Mouse (Mus musculus): Measurements from ENCODE around the gene Ddc.

Ddc gene

DNA sequence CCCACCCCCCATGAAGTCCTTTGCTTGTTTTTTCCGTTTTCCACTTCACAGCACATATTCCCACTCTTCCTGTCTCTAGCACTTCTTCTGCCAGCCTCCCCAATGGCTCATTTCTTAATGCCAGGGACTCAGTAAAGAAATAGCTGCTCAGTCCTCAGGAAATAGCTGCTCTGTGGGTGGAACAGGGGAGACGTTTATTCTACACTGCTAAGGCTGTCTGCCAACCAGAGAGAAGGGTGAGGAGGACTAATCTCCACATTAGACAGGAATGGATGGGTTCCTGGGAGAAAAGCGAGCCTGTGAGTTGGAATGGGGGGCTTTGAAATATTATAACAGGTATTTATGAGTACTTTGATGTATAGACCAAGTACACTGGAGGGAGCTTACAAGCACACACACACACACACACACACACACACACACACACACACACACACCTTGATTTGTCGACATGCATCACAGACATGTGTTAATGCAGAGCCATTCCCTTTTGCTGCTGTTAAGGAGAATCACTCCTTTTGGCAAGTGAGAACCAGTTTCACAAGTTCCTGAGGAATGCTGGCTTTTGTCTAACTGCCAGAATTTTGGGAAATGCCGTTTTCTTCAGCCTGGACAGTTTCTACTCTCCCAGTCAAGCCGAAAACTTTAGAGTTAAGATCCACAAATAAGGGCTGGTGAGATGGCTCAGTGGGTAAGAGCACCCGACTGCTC lies 9.9 kb upstream of the Ddc start:
- no peak for DNase-seq (ENCODE audit: extremely low spot score, low read depth, low spot score)

DNA sequence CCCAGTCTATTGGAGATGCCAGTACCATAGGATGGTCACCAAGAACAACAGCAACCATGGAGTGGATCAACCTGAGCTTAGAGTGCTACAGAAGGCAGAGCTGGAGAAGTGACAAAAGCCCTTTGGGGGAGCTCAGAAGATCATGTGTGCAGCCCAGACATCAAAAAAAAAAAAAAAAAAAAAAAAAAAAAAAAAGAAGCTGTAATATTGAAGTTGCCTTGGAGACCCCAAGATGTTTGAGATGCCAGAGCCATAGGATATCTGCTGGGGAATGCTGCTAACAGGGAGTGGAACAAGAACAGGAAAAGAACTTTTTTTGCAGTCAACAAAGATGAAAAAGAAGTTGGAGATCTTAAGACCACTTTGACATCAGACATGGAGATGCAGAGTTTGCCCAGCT lies 7.6 kb upstream of the Ddc start:
- DNase-seq (ENCODE audit: extremely low spot score, low read depth, low spot score): no peak

DNA sequence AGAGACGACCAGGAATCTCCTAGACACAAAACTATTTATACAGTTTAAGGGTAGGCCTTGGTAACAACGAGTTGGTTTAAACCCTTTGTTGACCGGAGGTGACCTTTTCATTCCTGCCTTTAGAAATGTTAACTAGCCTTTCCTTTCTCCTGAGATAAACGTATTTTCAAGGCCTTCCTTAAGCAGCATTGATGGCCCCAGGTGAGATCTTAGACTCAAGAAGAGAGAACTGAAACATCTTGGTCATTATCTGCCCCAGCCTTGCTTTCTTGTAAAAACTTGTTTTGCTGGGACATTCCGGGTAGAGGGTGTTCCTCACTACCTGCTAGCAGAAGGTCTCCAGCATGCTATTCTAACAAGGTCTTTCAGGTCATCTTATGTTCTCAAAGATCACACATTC lies 7.1 kb upstream of the Ddc start:
- no peak for DNase-seq (ENCODE audit: extremely low spot score, low read depth, low spot score)

DNA sequence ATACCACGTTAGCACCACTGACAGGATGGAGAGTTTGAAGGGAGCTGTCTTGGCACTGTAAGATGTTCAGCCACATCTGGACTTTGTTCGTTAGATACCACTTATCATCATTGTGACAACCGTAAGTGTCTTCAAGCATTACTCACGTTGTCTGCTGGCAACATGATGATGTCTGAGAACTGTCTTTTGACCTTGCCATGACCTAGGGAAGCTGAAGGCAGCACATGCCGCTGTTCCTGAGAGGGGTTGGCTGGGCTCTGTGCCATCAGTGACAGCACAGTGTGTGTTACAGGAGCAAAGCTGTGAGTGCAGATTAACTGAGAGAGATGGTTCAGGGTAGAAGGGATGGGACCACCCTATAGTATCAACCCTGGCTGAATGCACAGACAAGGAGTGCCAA lies 3.6 kb upstream of the Ddc start:
- DNase-seq (ENCODE audit: extremely low spot score, low read depth, low spot score): no peak

DNA sequence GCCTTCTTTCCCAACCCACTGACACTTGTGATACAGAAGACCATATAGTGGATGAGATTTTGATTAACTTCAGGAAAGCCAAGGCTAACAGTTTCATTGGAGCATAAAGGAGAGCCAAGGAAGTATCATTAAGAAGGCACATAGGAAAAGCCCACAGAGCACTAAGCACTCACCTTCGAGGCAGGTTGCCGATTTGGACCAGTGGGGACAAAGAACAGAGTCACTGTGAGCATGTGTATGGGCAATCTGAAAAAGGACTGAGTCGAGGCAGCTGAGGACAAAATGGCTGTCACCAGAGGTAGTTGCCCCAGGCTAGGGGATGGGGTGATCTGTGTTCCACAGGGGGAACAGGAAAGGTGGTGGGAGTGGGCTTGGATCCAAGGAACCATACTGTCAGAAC lies 552 bp upstream of the Ddc start:
- no peak for DNase-seq (ENCODE audit: extremely low spot score, low read depth, low spot score)

DNA sequence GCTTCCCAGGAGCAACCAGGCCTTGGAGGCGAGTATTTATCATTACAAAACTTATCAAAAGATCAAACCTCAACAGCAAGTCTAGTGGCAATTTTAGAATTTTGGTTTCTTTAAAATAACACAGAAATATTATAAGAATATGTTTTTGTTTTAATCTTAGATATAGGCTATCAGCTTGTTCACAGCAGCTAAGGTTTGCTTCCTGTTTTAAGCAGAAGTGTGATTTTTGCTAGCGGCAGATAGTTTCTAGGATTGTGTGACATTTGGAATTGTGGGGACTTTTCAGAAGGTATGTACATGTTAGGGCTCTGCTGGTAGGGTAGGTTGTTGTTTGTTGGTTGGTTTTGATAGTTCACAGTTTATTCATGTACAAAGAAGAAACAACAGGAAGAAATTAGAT lies 2.5 kb downstream of the Ddc start:
- DNase-seq (ENCODE audit: extremely low spot score, low read depth, low spot score): no peak

DNA sequence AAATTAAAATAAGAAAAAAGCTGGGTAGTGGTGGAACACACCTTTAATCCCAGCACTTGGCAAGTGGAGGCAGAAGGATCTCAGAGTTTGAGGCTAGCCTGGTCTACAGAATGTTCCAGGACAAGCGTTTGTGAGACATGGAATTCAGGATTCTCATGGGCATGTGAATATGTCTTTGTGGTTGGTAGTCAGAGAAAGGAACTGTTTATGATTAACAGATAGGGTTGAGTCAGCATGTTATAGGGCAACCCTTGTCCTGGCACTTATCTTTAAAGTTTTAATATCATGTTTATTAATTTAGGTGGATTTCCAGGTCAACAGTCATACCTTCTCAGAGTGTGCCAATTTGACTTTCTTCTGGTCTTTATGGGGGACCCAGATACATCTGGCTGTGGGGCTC lies 4.2 kb downstream of the Ddc start:
- no peak for DNase-seq (ENCODE audit: extremely low spot score, low read depth, low spot score)

DNA sequence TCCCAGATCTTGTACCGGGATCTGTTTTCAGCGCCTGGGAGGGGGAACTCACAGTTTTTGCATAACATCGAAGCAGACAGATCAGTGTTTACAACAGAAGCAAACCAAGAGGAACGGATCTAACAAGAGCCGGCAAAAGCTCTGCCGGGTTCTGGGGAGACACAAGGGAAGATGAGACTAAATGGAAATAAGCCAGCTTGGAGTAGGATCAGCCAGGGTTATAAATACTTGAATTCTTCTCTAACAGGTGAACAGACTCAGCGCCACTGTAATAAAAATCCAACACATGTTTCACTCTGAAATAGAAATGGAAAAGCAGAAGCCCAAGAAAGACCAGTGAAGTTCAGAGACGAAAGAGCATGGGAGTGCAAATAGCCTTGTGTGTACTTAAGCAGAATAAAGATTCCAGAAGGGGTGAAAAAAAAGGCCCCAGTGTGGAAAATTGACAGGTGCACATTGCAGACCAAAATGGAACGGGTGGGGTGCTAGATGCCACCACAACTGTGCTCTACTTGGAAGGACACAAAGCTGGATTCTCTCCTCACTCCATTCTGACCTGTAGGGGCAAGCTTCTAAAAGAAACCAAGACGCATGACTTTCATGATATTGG lies 4.8 kb downstream of the Ddc start:
- no peak for DNase-seq (ENCODE audit: extremely low spot score, low read depth, low spot score)

DNA sequence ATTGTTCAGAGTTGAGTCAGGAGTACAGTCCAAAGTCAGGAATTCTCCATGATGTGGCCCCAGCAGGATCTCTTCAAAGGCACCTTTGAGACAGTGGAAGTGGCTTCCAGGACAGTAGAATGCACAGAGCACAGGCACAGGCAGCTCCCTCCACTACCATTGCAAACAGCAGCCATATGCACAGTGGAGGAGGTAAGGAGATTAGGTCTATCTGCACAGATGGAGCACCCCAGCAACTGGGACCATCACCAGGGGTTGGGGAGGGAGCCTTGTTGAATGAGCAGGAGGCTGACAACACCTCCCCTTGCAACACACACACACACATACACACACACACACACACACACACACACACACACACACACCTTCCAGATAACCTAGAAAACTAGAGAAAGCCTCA lies 6.1 kb downstream of the Ddc start:
- no peak for DNase-seq (ENCODE audit: extremely low spot score, low read depth, low spot score)

DNA sequence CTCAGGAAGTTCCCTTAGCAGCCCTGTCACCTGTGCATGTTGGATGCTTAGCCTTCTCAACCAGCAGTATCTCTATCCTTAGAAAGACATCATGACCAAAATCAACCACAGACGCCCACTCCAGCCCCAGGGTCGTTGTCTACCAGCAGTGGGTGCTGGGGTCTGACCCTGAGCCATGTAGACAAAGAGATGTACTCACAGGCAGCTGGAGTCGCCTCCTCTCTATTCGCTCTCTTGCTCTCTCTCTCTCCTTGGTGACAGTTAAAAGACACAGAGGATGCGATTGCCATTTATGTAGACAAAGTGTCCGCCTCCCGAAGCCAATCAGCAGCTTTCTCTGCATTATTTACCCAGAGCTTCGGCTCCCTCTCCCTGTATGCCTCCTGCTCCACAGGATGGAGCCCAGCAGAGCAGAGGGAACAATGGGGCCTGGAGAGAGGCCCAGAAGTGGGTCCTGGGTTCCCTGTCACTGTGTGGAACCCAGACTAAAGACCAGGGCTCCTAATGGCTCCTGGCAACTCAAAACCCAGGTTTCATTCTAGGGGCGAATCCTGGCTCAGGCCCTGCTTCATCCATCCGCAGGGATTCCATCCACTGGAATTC lies 7.7 kb downstream of the Ddc start:
- no peak for DNase-seq (ENCODE audit: extremely low spot score, low read depth, low spot score)

DNA sequence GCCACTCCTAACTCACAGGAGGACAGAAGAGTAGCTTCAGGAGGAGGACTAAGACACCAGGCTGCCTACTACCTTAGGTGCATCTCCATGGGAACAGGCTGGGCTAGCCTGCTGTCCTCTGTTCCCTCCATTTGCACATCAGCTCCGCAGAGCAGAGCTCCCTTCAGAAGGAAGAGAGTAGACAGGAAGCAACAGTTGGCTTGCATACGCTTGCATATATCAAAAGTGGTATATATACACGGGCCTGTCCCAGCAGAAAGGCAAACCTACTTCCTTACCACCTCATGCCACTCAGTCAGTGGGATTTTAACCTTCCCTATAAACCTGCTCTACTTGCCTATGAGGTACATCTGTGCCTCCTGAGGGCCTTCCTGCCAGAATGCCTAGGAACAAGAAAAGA lies 9.2 kb downstream of the Ddc start:
- no peak for DNase-seq (ENCODE audit: extremely low spot score, low read depth, low spot score)

DNA sequence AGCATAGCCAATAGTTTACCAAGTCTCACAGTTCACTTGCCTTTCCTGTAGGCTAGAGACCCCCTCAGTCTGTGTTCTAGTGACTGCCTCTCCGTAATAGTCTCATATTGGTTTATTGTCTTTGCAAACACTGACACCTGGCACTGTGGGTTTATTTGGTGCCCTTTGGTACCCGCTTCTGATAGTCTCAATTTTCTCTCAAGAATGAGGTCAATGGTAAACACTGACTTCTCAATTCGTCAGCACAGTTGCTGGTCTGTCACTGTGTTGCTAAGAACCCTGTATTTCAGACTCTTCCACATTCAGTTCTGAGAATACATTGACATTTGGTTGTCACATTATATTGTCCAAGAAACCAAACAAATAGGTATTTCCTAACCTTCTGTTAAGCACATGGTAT lies 9.9 kb downstream of the Ddc start:
- no peak for DNase-seq (ENCODE audit: extremely low spot score, low read depth, low spot score)

DNA sequence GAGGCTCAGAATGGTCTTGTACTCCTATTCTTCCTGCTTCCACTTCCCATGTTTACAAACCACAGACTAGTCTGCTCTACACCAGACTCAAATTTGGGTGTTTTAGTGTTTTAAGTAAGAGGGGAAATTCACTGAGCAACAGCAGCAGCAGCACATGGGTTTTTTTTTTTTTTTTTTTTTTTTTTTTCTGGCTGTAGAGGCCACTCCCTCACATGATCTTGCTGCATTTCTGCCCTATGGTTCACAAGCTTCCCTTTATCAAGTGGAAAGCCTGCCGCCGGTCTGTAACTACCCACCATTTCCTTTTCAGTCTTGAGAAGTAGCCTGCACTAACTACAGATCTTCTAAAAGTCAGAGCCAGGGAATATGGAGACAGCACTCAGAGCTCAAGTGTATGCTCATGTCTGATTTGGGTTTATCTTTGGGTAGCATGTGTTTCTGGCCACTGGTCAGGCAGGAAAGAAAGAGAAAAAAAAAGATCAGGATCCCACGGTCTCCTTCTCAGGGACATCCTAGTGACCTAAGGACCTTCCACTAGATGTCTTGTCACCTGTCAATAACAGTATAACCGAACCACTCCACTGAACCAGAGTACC lies 11.4 kb downstream of the Ddc start:
- DNase-seq (ENCODE audit: extremely low spot score, low read depth, low spot score): no peak

DNA sequence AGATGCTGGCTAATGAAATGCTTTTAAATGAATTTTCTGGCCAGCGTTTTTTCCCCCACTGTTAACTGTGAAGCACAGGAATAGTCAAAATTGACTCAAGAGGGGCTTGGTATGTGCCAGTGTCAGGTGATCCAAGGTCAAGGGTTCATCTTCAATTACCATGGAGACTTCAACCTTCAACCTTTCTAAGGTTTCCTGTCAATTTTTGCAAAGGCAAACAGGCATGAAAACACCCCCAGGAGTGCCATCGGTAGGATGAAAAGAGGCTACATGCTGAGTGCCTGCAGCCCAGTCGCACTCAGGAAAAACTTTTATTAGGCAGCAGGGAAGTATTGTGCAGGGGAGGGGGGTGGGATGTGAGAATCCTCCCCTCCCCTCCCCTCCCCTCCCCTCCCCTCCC lies 12.0 kb downstream of the Ddc start:
- DNase-seq (ENCODE audit: extremely low spot score, low read depth, low spot score): no peak

DNA sequence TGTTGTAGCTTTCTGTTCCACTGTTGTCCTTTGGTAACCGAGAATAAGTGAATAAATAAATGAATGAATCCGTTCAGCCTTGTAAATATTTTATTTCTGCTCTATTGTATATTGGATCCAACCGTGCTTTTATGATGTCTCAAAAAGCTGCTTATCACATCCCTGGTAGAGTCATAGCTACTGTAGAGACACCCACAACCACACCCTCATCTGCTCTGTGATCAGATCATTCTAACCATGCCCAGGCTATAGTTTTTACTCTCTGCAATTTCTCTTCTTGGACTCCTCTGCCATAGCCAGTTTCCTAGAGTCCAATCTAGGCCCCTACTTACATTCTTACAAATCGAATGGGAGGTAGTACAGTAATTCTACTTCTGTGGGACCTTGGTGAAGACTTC lies 12.7 kb downstream of the Ddc start:
- no peak for DNase-seq (ENCODE audit: extremely low spot score, low read depth, low spot score)

DNA sequence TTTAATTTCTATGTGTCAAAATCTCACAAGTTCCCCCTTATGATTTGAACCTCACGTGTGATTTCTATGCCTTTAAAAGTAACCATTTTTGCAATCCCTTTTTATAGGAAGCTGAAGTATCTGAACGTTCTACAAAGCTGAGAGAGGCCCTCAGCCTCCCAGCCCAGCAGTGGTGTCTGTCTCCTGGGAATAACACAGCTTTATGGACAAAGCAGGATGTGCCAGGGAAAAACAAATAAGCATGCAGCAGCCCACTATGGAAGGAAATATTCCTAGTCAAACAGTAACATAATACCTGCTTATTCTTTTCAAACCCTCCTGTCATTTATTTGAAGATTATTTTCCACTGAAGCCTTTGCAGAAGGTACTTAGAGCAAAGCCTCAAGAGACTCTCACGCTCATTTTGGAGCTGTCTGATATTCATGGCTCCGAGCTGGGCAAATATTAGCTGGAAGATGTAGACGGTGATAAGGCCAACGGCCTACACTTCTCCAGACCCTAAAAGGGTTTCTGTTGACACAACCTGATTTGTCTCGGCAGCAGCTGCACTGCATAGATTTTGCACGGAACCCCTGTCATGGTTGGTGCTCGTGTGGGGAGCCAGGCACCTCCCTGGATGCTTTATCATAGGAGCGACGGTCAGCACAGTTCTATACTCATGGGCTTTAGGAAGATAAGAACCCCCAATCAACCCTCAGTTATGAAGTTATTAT lies 13.3 kb downstream of the Ddc start:
- DNase-seq (ENCODE audit: extremely low spot score, low read depth, low spot score): no peak

DNA sequence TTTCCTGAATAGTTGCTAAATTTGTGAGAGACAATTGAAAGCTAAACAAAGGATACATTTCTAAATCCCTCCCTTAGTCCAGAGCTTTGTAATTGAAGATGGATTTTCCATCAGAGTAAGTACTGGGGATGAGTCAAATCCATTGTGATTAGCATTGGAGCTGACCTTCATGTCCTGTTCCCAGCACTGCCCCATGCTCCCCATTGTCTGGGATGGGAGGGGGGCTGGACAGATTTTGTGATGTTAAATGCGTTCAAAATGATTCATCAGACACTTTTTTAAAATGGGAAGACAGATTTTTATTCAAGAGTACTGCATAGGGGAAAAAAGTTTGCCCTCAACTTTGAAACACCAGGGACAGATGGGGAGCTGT lies 16.2 kb downstream of the Ddc start:
- no peak for DNase-seq (ENCODE audit: extremely low spot score, low read depth, low spot score)

DNA sequence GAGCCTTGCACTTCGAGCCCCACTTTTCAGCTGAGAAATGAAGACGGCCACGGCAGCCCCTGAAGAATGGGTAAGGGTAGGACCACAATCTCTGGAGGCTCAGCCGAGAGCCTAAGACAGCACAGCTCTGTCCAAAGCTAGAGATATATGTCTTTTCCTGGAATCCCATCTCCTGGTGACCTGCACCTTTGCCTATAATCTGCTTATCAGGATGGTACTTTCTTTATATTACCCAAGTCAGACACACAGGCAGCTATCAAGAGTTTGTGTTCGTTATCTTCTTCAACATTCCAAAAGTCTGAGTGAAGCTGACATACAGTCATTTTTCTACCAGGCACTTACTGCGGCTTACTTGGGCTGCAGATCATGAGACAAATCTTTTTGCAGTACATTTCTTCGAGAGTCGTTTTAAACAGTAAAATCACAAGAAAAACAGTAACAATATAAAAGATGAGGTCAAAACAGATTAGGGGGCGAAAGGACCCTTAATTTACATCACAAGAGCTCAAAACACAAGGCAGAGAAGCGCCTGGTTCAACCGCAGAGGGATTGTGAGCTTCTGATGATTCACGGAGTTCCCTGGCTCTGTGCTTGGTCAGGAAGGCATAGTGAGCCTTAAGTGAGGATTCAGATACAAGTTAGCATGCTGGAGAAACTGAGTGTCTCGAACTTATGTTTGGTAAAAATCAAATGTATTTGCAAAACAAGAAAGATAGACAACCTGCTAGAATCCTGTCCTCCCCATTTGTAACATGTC lies 16.7 kb downstream of the Ddc start:
- DNase-seq (ENCODE audit: extremely low spot score, low read depth, low spot score): no peak

DNA sequence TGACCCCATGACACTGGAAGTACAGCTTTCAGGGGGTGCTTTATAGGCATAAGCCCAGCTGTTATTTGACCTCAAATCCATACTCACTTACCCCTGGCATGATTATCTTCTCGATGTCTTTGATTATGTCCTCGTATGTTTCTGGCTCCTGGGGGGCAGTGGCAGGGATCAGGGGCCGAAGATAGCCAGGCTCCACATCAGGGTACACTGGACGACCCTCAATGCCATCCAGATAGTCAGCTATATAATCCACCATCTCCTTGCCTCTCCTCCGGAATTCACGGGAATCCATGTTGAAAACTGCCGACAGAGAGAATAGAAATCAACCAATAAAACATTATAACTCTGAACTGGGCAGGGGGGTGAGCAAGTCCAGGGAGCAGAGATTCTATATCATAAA lies 17.6 kb downstream of the Ddc start:
- DNase-seq (ENCODE audit: extremely low spot score, low read depth, low spot score): no peak

DNA sequence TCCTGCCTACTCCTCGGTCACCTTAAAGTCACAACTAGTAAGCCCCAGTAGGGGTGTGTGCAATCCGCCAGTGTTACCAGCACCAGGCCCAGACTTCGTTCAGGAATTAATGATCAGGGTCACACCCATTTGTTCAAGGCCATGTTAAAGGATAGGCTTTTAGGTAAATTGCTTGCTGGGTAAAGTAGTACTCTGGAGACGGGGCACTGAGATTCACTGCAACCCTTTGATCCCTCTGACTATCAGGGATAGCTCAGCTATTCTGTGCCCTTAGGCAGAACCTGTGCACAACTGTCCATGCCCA lies 18.3 kb downstream of the Ddc start:
- DNase-seq (ENCODE audit: extremely low spot score, low read depth, low spot score): no peak

DNA sequence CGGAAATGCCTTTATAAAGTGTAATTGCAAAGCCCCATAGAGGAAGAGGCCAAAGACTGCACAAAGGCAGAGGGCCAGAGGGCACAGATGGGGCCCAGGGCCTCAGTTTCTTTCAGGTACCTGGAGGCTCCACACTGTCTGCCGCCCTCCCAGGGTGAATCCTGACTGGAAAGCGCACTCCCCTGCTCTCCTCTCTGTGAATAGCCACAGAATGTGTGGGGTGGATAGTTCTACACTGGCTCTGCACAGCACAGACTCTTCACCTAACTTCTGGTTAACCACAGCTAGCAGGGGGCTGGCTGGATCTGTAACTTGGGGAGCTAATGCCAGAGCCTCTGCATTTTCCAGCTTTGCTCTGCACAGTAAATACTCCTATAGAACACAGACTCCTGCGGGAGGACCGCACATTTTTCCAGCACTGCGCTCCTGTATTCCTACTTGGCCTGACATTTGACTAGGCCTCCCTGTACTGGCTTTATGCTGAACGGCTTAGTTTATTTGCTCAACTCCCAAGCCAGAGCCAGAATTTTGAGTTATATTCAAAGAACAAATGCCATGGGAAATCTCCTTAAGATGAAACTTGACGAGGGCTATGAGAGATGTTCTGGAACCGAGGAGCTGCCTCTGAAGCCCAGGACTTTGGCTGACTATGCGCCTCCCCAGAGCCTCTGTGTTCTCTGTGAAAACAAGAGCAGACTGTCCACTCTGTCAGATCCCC lies 18.8 kb downstream of the Ddc start:
- no peak for DNase-seq (ENCODE audit: extremely low spot score, low read depth, low spot score)
